Mouse (Mus musculus) thymus, postnatal 4 days (tissue): ENCODE data around the gene Nfs1.
"Not testable (repeated sequence)": the region's sequence is repeated elsewhere in the genome, so short reads cannot be mapped to it uniquely, and the experiment has no call there.

Source experiments
- DNase-seq: peaks from one replicate; pipeline ENCODE4 v3.0.0; 2021

Nfs1 gene

DNA sequence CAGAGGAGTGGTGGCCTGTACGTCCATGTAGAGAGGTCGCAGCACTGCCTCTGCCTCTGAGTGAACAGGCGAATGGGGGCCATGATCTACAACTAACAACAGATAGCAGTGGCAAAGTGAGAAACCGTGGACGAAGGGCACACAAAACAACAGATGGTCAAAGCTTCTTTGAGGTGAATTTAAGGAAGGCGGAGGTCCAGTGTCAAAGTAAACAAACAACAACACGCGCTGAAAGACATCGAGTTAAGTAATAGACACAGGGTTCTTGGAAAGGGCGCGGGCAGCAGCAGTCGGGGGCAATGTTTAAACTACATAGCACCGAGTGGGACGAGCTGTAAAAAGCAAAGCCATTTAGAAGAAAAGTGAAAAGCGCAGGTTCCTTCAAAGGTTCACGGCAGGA is 619 bp downstream of the Nfs1 start:
- no peak for DNase-seq

DNA sequence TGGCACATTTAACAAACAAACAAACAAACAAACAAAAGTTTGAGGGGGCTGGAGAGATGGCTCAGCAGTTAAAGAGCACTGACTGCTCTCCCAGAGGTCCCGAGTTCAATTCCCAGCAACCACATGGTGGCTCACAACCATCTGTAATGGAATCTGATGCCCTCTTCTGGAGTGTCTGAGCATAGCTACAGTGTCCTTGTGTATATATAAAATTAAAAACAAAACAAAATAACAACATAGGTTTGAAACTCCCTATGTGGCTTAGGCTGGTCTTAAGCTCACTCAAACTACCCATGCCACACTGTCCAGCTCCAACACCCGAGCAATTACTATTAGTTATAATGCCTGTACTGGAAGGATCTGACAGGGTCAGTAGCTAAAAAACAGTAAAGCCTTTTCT is 1.2 kb downstream of the Nfs1 start:
- DNase-seq = no peak

DNA sequence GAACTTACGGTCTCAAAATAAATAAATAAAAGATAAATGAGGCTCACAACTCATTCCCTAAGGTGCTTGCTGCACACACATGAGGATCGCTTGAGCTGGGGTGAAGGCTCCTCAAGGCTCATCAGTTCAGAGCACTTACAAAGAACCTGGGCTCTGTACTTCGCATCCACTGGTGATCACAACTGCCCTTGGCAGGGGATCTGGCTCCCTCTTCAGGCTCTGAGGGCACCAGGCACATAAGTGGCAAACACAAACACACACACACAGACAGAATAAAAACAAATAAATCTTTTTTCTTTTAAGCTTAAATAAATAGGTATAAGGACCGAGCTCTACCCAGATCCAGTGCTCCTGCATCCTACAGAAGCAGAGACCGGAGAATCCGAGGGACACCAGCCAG is 8.3 kb downstream of the Nfs1 start:
- peak; percentile 31 for DNase-seq

DNA sequence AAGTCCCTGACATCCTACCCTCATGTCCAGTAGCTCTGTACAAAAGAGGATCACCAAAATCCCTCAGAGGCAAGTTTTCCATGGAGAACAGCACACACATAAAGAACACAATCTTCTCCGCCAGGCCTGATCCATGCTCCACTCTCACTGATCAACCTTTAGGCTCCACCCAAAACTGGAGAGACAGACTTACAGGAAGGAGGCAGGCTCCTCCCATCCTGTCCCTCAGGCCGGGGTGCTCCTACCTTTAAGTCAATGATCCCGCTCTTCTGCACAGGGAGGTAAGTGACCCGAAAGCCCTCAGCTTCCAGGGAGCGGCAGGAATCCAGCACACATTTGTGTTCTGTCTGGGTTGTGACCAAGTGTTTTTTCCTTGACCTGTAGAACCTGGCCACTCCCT is 9.8 kb downstream of the Nfs1 start:
- DNase-seq = no peak

DNA sequence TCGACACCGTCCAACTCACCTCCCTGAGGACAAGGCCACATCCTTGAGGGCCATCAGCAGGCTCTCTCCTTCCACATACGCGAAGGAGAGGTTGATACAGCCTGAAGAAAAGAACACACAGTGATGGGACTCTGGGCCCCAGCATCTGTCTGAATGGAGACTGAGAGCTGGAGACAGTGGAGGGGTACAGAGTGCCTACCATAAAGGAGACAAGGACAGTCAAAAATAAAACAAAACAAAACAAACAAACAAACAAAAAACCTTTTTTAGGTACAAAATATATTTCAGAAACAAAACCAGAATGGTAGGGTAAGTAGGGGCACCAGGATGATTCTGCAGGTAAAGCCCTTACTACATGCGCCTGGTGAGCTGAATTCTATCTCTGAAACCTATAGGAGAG is 17.0 kb downstream of the Nfs1 start, which contains the start of gene Gm28036:
Gene Gm28036, minus strand, starts transcription at position 101 of the 400 bp plus-strand sequence.
- DNase-seq = no peak

DNA sequence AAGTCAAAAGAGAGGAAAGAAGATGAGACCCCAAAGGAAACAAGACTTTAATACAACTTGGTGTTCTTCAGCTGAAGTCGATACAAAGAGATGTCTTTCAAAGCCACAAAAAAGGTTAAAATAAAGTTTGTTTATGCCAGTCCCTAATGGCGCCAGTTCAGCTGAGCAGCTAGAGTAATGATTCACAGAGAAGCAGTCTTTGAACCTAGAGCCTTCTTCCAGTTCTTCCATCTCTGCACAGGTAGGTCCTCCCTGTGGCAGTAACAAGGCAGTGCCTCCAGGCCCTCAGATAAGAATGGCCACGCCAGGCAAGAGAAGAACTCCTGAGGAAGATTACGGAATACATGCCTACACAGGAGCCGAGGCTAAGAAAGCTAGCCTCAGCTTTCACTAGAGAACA is 20.3 kb downstream of the Nfs1 start:
- no peak for DNase-seq

DNA sequence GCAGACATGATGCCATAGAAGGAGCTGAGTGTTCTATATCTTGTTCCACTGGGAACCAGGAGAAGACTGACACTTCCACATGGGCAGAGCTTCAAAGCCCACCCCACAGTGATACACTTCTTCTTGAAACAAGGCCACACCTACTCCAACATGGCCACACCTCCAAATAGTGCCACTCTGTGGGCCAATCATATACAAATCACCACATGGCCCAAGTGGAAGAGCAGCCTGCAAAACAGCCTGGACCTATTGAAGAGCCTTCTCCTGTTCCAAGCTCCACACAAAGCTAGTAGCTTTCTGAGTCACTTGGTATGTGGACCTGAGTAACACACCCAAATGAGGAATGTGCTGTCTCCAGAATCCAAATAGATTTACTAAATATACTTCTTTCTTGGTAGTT is 24.4 kb downstream of the Nfs1 start:
- no peak for DNase-seq

DNA sequence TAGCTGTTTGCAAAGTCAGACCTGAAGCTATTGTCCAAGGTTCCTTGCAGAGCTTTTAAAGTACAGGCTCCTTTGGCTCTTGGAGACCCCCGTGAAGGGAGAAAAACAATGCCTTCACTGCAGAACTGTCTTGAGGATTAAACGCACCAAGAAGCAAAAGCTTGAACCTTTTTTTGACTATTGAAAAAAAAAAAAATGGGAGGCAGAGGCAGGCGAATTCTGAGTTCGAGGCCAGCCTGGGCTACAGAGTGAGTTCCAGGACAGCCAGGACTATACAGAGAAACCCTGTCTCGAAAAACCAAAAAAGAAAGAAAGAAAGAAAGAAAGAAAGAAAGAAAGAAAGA is 31.9 kb downstream of the Nfs1 start:
- not testable (repeated sequence) for DNase-seq

DNA sequence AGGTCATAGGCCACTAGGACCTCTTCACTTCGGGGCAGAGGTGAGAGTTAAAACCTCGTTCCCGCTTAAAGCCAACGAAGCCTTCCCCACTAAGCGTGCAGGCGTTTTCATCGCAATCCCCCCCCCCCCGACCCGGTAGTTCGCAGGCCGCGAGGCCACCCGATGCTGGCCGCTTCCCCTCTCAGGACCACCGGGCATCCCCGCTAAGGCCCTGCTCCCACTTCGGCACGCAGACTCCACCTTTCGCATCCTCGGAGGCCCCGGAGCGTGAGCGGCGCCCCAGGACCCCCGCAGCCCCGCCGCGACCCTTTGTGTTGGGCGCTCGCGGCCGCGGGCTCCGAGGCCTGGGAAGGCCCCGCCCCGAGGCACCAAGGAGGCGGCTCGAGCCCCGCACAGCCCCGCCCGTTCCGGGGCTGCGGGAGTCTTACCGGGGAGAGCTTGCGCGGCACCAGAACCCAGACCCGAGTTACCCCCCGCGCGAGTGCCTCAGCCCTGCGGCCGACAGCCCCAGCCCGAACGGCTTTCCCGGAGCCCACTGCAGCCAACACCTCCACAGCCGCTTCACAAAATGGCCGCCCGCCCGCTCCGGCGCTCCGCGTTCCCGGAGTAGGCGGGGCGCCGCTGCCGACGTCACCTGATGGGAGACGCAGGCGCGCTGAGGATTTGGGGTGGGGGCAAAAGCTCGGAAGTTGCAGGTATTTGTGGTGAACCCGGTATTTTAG is 32.5 kb downstream of the Nfs1 start, which contains the start of the genes Cpne1 and Rbm12:
Gene Cpne1, minus strand, starts transcription at position 608 of the 722 bp plus-strand sequence.
Gene Rbm12, minus strand, starts transcription at position 621 of the 722 bp plus-strand sequence.
- peak; percentile 98 for DNase-seq

DNA sequence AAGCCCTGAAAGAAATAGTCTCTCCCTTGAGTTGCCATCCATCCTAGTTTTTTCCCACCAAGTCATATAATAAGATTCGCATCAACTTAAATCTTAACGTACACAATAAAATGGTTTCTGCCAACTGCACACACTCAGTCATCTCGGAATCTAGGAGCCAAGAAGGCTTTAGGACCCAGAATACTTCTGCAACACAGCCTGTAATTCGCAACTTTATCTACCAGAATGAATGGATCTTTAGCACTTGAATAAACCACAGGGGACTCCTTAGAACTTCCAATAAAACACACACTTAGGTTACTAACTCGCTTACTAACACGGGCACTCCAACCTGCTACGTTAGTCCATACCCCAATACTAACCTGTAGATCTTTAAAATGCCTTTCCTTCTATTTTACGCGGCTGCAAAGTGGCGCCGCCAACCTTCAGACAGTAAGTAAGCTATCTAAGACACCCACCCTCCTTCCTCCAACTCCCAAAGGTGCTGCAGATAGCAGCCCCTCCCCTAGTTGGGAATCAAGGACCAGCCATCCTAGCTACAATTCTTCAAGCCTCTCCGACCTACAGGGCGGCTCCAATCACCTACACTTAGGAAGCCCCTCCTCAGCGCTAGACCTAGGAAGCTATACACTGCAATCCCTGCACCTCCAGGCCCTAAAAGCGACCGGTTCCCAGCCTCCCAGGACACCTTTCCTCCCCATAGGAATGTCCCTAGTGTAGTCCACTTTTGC is 33.2 kb downstream of the Nfs1 start:
- DNase-seq = peak; percentile 29

DNA sequence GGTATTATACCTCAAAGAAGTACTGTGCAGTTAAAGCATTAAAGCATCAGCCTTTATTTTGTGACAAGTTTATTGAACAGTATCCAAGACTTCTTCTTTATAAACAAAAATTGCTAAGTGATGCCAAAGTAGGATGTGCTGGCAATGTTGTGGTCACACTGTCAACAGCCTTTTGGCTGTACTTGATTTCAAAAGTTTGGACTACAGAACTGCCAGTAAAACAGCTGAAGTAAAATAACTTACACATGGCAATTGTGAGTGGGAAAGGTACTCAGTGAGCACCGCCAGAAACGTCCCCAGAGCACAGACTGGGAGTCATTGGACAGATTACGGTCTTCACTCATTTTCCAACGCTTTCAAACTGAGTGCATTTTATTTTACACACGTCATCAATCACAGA is 52.1 kb downstream of the Nfs1 start:
- no peak for DNase-seq

DNA sequence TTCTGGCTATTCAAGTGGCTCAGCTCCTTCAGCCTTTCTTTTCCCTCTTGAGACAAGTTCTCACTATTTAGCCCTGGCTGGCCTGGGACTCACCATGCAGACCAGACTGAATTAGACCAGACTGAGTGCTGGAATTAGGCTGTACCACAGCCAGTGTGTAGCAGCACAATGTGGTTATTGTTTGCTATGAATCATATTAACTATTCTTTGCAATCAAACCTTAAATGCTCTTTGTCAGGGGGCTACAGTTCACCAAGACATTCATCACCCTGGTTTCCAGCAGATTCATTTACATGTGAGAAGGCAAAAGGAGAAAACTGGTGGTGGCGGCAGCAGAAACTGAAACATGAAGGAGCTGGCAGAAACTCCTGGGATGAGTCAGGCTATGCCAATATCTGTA is 54.2 kb downstream of the Nfs1 start:
- DNase-seq = no peak

DNA sequence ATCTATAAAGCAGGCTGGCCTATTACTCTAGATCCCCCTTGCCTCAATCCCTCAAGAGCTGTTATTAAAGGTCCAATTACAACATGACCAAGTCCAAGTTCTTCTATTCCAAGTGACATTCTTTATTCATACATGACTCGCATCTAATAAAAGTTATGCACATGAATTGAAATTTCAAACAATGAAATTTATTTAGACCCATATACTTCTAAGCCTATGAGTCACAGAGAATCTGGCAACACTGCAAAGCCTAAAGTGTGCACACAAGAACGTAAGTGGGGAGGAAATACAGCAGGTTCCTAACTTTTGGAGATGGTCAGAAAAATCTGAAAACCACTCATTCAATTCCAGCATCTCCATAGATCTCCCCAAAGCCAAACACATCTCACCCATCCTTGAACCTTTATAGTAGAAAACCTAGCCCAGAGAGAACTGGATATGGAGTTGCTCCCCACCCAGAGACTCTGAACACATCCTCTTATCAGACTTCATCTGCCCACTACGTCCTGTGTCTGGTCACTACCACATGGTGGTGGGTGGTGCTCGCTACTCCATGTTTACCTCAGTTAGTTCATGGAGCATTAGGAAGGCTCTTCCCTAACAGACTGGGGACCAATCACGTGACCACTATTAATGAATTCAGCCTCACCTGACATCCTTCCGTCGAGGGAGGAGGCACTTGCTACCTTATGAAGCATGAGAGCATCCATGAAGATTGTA is 56.4 kb downstream of the Nfs1 start:
- no peak for DNase-seq

DNA sequence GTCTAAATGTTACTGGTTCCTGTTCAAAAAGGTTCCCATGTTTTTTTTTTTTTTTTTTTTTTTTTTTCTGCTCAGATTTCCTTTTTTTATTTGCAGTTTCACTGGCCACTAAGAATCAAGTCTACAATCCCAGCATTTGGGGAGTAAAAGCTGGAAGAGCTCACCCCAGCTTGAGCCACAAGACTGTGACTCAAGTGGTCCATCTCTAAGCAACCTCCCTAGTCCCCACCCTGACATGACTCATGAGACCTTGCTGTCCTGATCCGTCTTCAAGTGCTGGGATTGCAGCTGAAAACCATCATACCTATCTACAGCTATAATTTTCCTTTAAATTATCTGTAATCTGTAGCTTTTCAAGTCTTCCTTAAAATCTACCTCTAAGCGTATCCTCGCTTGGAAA is 59.4 kb downstream of the Nfs1 start:
- DNase-seq = no peak

DNA sequence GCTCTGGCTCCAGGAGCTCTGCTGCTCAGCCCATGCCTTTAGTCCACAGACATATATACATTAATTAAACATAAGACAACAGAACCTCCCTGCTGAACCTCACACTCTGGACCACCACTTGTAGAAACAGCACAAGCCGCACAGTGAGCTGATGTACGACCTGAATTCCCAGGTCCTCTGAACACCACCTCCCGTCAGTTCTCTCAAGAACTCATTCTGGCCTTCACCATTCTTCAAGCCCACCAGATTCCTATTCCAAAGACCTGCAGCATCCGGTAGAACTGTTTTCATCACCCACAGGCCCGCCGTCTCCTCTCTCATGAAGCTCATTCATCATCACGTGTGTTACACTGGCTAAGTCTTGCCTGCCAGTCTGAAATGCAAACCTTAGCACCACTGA is 63.6 kb downstream of the Nfs1 start:
- DNase-seq = no peak

DNA sequence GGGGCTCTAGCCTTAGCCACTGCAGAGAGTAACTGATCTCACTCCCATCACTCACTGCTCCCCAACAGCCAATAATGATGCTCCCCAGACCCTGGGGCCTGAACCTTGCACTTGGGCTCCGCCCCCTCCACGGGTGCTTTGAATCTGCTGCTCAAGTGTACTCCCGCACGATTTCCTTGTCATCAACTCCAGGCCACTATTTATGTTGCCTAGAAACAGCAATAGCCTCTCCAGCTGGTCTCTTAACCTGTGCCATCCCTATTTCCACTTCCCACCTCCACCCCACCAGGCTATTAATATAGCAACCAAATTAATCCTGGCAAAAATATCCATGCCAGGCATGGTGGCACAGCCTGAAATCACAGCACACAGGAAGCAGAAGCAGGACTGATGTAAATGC is 64.3 kb downstream of the Nfs1 start:
- no peak for DNase-seq

DNA sequence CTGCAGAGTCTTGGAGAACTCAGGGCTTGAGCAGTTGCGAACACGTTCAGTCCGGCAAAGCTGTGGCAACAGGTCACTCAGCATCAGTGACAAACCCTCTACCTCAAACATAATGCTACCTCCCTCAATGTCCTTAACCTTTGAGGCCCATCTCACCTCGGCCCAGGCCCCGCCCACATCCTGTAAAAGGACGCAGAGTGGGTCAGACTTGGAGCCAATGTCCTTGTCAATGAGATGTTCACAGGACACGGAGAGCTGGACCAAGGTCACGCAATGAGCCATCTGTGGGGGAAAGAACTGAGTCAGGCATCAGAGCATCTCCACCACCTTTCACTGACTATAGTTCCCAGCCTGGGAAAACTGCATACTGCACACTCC is 64.8 kb downstream of the Nfs1 start:
- DNase-seq = no peak

DNA sequence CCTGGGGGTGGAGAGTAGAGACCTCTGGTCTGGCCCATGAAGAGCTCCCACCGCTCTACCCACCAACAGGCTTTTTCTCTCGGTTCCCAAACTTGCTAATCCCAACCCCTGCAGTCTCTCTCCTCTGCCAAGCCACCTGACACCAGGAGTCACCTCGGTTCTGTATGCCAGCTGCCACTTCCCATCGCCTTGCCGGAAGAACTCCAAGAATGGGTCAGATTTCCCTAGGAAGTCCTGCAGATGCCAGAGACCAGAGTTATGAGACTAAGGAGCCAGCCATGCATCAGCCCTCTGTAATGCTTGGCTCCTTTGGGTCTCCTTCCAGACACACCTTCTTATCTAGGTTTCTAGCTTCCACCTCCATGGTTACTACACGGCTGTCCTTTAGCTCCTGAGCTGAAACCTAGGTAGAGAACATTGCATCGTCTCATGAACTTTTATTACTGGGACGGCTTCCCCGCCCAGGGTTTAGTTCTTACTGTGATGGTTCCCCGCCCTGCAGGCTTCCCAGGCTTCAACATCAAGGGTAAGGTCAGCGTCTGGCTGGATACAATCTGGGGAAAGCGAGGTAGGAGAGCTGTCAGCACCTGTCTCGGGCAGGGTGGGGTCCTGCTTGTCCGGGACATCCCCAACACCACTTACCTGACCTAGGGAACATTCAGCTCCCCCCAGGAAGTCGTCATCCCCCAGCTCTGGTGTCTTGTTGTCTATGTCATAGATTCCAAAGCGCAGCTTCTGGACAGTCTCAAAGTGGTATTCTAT is 65.4 kb downstream of the Nfs1 start:
- no peak for DNase-seq

DNA sequence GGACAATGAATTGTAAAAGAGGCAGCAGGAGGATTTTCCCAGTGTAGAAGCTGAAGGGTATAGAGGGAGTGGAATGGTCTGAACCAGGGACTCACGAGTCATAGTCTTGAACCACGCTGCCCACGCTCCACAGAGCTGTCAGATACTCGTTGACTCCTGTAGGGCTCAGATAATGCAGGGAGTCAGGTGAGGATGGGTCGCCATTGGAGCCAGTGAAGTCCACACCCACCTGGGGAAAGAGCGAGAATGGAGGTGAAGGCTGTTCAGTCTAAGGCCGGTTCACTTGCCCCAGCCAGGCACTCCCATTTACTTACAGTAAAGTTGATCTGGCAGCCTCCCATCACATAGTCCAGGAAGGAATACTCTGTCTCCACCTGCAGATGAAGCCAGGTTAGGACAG is 66.5 kb downstream of the Nfs1 start:
- DNase-seq = no peak

DNA sequence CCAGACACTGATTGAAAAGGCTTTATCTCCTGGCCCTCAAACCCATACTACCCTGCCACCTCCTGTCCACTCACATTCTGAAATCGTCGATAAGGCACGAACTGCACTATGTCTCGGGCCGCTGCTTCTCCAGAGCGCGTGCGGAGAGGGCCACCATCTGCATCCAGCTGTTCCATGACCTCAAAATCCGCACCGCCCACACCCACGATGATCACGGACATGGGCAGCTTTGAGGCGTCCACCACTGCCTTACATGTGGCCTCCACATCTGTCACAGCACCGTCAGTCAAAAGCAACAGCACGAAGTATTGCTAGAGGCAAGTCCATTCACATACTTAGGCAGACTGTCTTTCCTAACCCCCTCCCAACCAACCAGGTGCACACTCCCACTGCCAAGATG is 70.3 kb downstream of the Nfs1 start:
- DNase-seq = no peak
